Mouse (Mus musculus): ENCODE results near the gene Rspo4. TPM values are rescaled to one million over a fixed set of nuclear protein-coding genes. Genes with fewer than 3 reads are reported as not detected.

Gene Rspo4
- total and polyA plus RNA-seq, 3 experiments, result not detected

- H3K27me3 ChIP-seq (replicated peaks), result peaks cover 89% of the 10 kb centered on the region
- no peak overlapping the region for H3K4me3 ChIP-seq (replicated peaks in 1 of 3; ENCODE audit: low read depth in 2 of 3, low read length in 2 of 3, poor library complexity in 1 of 3)
- DNase-seq (ENCODE audit: extremely low read depth), result no peak
- H3K4me2 ChIP-seq (ENCODE audit: insufficient read depth, low read depth, poor library complexity, severe bottlenecking), result no peak overlapping the region
- no peaks in the 10 kb centered on the region for H3K79me2 ChIP-seq (replicated peaks; ENCODE audit: control insufficient read depth, extremely low read depth, insufficient read depth, poor library complexity, severe bottlenecking)
- in situ Hi-C loops (cut with MboI; ENCODE audit: low pct_ligation_motif_present, low pct_unique_long_range_greater_than_20kb, low sequenced_read_pairs) (no loop called here), dilution Hi-C loops (cut with MboI; ENCODE audit: extremely low pct_ligation_motif_present, extremely low pct_unique_long_range_greater_than_20kb, low sequenced_read_pairs) (no loop called here)
- no peak overlapping the region for H3K27ac ChIP-seq (ENCODE audit: insufficient read depth, low read depth)
- H3K4me1 ChIP-seq (ENCODE audit: control insufficient read depth in 1 of 2, insufficient read depth in 2 of 2), result no peaks in the 10 kb centered on the region; a peak in 1 of 4 replicates
- H3K9ac ChIP-seq (ENCODE audit: insufficient read depth, low read depth), result no peak overlapping the region
- H3K9me3 ChIP-seq (replicated peaks; ENCODE audit: low read length), result no peaks in the 10 kb centered on the region
- no peaks in the 10 kb centered on the region for H3K36me3 ChIP-seq (replicated peaks in 1 of 2; ENCODE audit: control insufficient read depth in 1 of 2, insufficient read depth in 1 of 2, low read length in 1 of 2)
- no peak for TF ChIP-seq ZNF384 (IDR thresholded peaks at IDR 0.05; ENCODE audit: low read depth, low read length)
- no peak for TF ChIP-seq USF2 (conservative IDR thresholded peaks at IDR 0.05; ENCODE audit: low read depth, low read length)
- no peak for TF ChIP-seq POLR2AphosphoS2 (IDR thresholded peaks at IDR 0.05; ENCODE audit: low read depth, low read length)
- no peak for TF ChIP-seq MAFK (IDR thresholded peaks at IDR 0.05; ENCODE audit: insufficient replicate concordance, low read length)
- no peak for TF ChIP-seq HCFC1 (IDR thresholded peaks at IDR 0.05; ENCODE audit: low read depth, low read length)
- TF ChIP-seq MYC (IDR thresholded peaks at IDR 0.05; ENCODE audit: low read depth, low read length), result no peak
- no peak for TF ChIP-seq SMC3 (IDR thresholded peaks at IDR 0.05; ENCODE audit: low read depth, low read length)
- no peak for TF ChIP-seq KAT2A (IDR thresholded peaks at IDR 0.05; ENCODE audit: insufficient replicate concordance, low read length)
- no peak for TF ChIP-seq POLR2A (IDR thresholded peaks at IDR 0.05; ENCODE audit: low read depth, low read length)
- no peak for TF ChIP-seq ELF1 (IDR thresholded peaks at IDR 0.05; ENCODE audit: low read depth, low read length)
Observed at GRCm38 (mm10) chr2:151903267-151903666, 60.5 kb downstream of the Rspo4 start.

DNA sequence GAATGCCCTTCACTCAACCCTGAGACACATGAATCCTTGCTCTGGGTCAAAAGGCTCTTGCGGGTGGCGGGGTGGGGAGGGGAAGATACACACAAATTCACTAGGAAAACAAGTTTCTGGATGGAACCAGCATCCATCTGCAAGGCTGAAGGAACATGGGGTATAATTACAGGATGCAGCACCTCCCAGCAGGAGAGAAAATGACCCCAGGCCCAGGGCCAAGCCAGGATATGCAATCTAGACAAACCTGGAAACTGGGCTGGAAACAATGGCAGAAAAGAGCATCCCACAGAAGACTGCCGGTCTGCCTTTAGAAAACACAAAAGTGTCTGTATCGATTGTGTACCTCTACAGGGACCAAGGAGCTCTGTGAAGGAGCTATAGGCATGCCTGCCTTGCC lies 61.2 kb downstream of the Rspo4 start:
- Histone ChIP-seq H3K4me1 (ENCODE audit: control insufficient read depth in 1 of 2, insufficient read depth in 2 of 2) (no peaks in the 10 kb centered on the region; a peak in 1 of 4 replicates), H3K27me3 (replicated peaks) (peaks cover 86% of the 10 kb centered on the region), H3K9ac (ENCODE audit: insufficient read depth, low read depth) (no peak overlapping the region), H3K79me2 (replicated peaks; ENCODE audit: control insufficient read depth, extremely low read depth, insufficient read depth, poor library complexity, severe bottlenecking) (no peaks in the 10 kb centered on the region), H3K9me3 (replicated peaks; ENCODE audit: low read length) (no peaks in the 10 kb centered on the region), H3K36me3 (replicated peaks in 1 of 2; ENCODE audit: control insufficient read depth in 1 of 2, insufficient read depth in 1 of 2, low read length in 1 of 2) (no peaks in the 10 kb centered on the region), H3K4me2 (ENCODE audit: insufficient read depth, low read depth, poor library complexity, severe bottlenecking) (no peak overlapping the region), H3K4me3 (replicated peaks in 1 of 3; ENCODE audit: low read depth in 2 of 3, low read length in 2 of 3, poor library complexity in 1 of 3) (no peak overlapping the region), H3K27ac (ENCODE audit: insufficient read depth, low read depth) (no peak overlapping the region)
- TF ChIP-seq SIN3A (IDR thresholded peaks at IDR 0.05; ENCODE audit: low read length) (no peak), MAX (IDR thresholded peaks at IDR 0.05; ENCODE audit: low read length) (no peak), TCF12 (IDR thresholded peaks at IDR 0.05; ENCODE audit: low read depth, low read length) (no peak), KAT2A (IDR thresholded peaks at IDR 0.05; ENCODE audit: insufficient replicate concordance, low read length) (no peak), CTCF (conservative IDR thresholded peaks at IDR 0.05 in 1 of 2, IDR thresholded peaks at IDR 0.05 in 1 of 2; ENCODE audit: low read depth in 2 of 2, low read length in 2 of 2) (no peak), POLR2A (IDR thresholded peaks at IDR 0.05; ENCODE audit: low read depth, low read length) (no peak), BHLHE40 (IDR thresholded peaks at IDR 0.05; ENCODE audit: low read depth, low read length) (no peak), MAZ (IDR thresholded peaks at IDR 0.05; ENCODE audit: low read depth, low read length) (no peak), NELFE (IDR thresholded peaks at IDR 0.05; ENCODE audit: low read depth, low read length) (no peak), RAD21 (IDR thresholded peaks at IDR 0.05; ENCODE audit: low read depth, low read length) (no peak)
- dilution Hi-C loops (cut with MboI; ENCODE audit: extremely low pct_ligation_motif_present, extremely low pct_unique_long_range_greater_than_20kb, low sequenced_read_pairs) (no loop called here), in situ Hi-C loops (cut with MboI; ENCODE audit: low pct_ligation_motif_present, low pct_unique_long_range_greater_than_20kb, low sequenced_read_pairs) (no loop called here)
- DNase-seq (ENCODE audit: extremely low read depth), result no peak
